Mouse (Mus musculus) thymus, adult 2 months (tissue): Measurements from ENCODE around the gene Trarg1. TPM values are rescaled to one million over a fixed set of nuclear protein-coding genes. Genes with fewer than 3 reads are reported as not detected.
A peak's percentile ranks its signal among the peaks of the same experiment; 100 is the strongest.
"Not testable (repeated sequence)": the region's sequence is repeated elsewhere in the genome, so short reads cannot be mapped to it uniquely, and the experiment has no call there.

ENCODE experiments used
- DNase-seq: peaks from one replicate; pipeline ENCODE4 v3.0.0; 2021
- H3K27ac ChIP-seq: fragments of 200-500 bp; 2 replicates; pipeline ENCODE4 v1.5.1; 2012; ENCODE audit warnings: low read length, control low read depth; ENCODE audit not compliant: control insufficient read depth, insufficient read depth
- H3K27me3 ChIP-seq: fragments of 200-500 bp; 2 replicates; pipeline ENCODE4 v1.6.1; 2012; ENCODE audit warnings: mild to moderate bottlenecking, low read length, moderate library complexity, mixed read lengths; ENCODE audit not compliant: control insufficient read depth, insufficient read depth
- H3K36me3 ChIP-seq: fragments of 200-500 bp; 2 replicates; pipeline ENCODE4 v1.6.1; 2012; ENCODE audit warnings: mild to moderate bottlenecking, low read length, moderate library complexity; ENCODE audit not compliant: control insufficient read depth, insufficient read depth
- H3K4me1 ChIP-seq: fragments of 200-500 bp; replicated peaks from 2 replicates; pipeline ENCODE4 v1.6.1; 2012; ENCODE audit warnings: low read length; ENCODE audit not compliant: control insufficient read depth, insufficient read depth
- H3K4me3 ChIP-seq: fragments of 200-500 bp; 2 replicates; pipeline ENCODE4 v1.5.1; 2012; ENCODE audit warnings: mild to moderate bottlenecking, low read length, control low read depth, moderate library complexity; ENCODE audit not compliant: control insufficient read depth, insufficient read depth
- CTCF ChIP-seq: fragments of 200-500 bp; IDR thresholded peaks from 2 replicates; pipeline ENCODE4 v1.5.1; 2012; ENCODE audit warnings: mild to moderate bottlenecking, control low read depth, low read length, moderate library complexity, borderline replicate concordance; ENCODE audit not compliant: control insufficient read depth, poor library complexity, insufficient read depth; ENCODE audit errors: extremely low read depth
- POLR2A ChIP-seq: fragments of 200-500 bp; IDR thresholded peaks from 2 replicates; pipeline ENCODE4 v1.6.1; 2012; ENCODE audit warnings: mild to moderate bottlenecking, low read length, control low read depth, moderate library complexity; ENCODE audit not compliant: control insufficient read depth, poor library complexity, insufficient read depth; ENCODE audit errors: extremely low read depth
- WGBS: fragments of 180-500 bp; shearing (Covaris S2); methylation state at CpG from one replicate; pipeline ENCODE4 v1.1.7; 2018; 5-methylcytosine and 5-hydroxymethylcytosine counted together
- polyA plus RNA-seq: library from polyadenylated mRNA; depleted of rRNA; stranded (reverse); fragments of >200 nt; gene quantifications from 2 replicates; pipeline ENCODE4 v1.2.3, GENCODE M21; 2012; rRNA removed

The Trarg1 gene
- polyA plus RNA-seq, result 2.8 and 3.4 TPM in 2 replicates

- not testable (repeated sequence) for DNase-seq, H3K36me3 ChIP-seq, H3K27me3 ChIP-seq, H3K27ac ChIP-seq, H3K4me1 ChIP-seq, H3K4me3 ChIP-seq
- WGBS, result 42% methylated on average over 7 of the region's 8 CpGs
Observed at GRCm38 (mm10) chr11:76679508-76679907, at the start of gene Trarg1. Gene Trarg1, plus strand, starts transcription at chr11:76679808.

DNA sequence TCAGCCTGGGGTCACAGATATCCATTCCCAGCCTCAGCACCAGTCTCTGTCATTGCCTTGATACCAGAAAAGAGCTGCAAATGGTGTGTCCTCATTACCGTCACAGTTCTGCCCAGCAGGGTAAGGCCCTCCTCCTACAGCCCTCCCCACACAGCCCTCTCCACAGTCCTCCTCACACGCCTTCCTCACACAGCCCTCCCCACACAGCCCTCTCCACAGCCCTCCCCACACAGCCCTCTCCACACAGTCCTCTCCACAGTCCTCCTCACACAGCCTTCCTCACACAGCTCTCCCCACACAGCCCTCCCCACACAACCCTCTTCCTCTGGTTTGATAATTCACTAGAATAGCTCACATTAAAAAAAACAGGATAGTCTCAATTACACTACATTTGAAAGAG is 49.6 kb upstream of the Trarg1 start:
- Histone ChIP-seq H3K4me1 (no peaks in the 10 kb centered on the region), H3K27me3 (no peaks in the 10 kb centered on the region), H3K4me3 (no peak overlapping the region), H3K36me3 (no peaks in the 10 kb centered on the region), H3K27ac (no peak overlapping the region)
- WGBS, result 39% methylated on average over 2 of the region's 2 CpGs
- TF ChIP-seq POLR2A (no peak), CTCF (no peak)
- no peak for DNase-seq

DNA sequence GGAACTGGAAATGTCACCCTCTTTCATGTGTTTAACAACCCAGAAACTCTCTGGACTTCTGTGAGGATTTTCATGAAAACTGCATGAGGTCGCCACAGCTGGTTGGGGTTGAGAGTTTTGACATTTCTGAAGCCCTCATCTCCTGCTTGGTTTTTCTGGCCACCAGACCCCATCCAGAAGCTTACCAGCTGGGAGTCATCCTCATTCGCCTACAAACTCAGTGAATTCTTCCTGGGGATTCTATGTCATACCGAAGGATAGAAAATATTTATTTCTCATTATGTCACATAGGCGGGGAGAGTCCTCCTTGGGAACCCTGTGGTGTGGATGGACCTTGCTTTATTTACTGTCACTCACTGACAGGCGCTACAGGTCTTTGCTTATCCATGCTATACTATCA is 49.1 kb upstream of the Trarg1 start:
- Histone ChIP-seq H3K4me1 (no peaks in the 10 kb centered on the region), H3K27me3 (no peaks in the 10 kb centered on the region), H3K27ac (no peak overlapping the region), H3K36me3 (no peaks in the 10 kb centered on the region), H3K4me3 (no peak overlapping the region)
- TF ChIP-seq CTCF, result no peak
- no peak for TF ChIP-seq POLR2A
- WGBS, result 95% methylated on average over 5 of the region's 5 CpGs
- DNase-seq, result no peak

- Histone ChIP-seq H3K4me3 (no peak overlapping the region), H3K27ac (no peak overlapping the region), H3K27me3 (no peaks in the 10 kb centered on the region), H3K36me3 (no peaks in the 10 kb centered on the region), H3K4me1 (no peaks in the 10 kb centered on the region)
- TF ChIP-seq POLR2A (no peak), CTCF (no peak)
- 95% methylated on average over 17 of the region's 17 CpGs for WGBS
- no peak for DNase-seq
Observed at GRCm38 (mm10) chr11:76639269-76639985, 40.2 kb upstream of the Trarg1 start.

DNA sequence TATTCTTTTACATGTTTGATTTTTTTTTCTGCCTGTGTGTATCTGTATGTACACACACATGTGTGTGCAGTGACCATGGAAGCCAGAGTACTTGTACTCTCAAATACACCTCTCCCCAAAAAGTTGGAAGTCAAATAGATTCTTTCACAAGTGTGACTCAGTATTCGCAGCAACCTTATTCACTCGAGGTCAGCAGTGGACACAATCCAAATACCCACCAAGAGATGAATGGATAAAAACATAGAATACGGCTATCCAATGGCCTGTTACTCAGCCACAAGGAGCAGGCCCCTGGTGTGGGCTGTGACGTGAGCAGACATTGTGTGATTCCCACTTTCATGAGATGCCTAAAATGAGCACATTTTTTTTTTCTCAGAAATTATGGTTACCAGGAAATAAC is 39.4 kb upstream of the Trarg1 start:
- WGBS, result 82% methylated on average over 4 of the region's 4 CpGs
- H3K36me3 ChIP-seq, result no peaks in the 10 kb centered on the region
- no peaks in the 10 kb centered on the region; the same call in 1 of the 2 replicates for H3K27me3 ChIP-seq
- H3K4me1 ChIP-seq, result no peaks in the 10 kb centered on the region; the same call in 1 of the 2 replicates
- DNase-seq, result no peak
- TF ChIP-seq CTCF (no peak), POLR2A (no peak)
- no peak overlapping the region for H3K27ac ChIP-seq
- no peak overlapping the region for H3K4me3 ChIP-seq

DNA sequence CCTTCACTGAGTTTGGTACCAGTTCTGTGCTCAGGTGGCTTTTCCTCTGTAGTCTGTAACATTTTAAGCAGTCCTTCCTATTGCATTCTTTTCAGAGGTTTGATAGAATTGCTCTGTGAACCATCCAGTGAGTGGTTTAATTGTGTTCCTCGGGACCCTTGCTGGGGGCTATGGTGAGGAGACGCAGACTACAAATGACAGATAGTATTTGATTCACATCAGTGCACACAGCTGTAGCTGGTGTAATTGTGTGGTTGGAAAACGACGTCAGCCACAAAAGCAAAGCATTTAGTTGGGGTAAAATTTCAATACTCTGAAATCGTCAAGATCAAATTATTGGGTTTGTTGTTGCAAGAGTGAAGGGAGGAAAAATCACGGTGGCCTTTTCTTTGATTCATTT is 35.4 kb upstream of the Trarg1 start:
- whole genome bisulfite sequencing, result 90% methylated on average over 6 of the region's 6 CpGs
- H3K27me3 ChIP-seq, result no peaks in the 10 kb centered on the region; the same call in 1 of the 2 replicates
- no peak overlapping the region for H3K4me3 ChIP-seq
- no peak for DNase-seq
- H3K36me3 ChIP-seq, result no peaks in the 10 kb centered on the region
- no peak for TF ChIP-seq POLR2A
- TF ChIP-seq CTCF, result no peak
- no peaks in the 10 kb centered on the region; the same call in 1 of the 2 replicates for H3K4me1 ChIP-seq
- H3K27ac ChIP-seq, result no peak overlapping the region

DNA sequence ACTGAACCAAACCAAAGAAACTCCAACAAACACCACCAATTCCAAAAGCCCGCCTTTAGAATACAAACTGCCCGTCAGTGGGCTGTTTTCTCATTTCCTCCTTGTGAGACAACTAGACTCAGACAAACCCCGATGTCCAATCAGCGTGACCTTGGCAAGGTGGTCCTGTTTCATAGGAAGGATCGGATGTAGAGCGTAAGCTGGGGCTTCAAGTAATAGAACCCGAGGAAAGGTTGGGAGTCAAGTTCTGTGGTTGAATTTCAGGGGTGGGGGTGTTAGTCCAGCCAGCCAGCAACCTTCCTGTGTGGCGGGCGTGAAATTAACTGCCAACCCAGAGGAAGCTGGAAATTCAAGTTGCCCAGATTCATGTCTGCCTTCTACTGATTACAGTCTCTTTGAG is 34.6 kb upstream of the Trarg1 start:
- H3K27me3 ChIP-seq, result no peaks in the 10 kb centered on the region; the same call in 1 of the 2 replicates
- 19% methylated on average over 9 of the region's 9 CpGs for WGBS

DNA sequence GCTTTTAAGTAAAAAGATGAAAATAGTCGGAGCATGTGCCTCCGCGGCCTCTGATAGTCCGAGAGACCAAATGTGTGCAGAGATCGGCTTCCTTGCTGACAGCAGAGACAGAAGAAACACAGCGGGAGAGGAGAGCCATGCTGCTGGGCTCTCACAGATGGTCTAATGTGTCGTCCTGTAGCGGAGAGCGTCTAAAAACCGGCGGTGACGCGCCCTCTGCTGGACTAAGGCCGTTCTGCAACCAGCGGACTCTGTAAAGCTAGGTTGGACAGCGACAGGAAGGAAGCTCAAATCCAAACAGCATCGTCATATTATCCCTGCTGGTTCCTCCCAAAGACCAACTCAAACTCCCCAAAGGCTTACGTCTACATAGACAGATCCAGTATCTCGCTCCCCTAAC is 33.7 kb upstream of the Trarg1 start:
- TF ChIP-seq CTCF (peak; percentile 94), POLR2A (no peak)
- Histone ChIP-seq H3K36me3 (no peaks in the 10 kb centered on the region), H3K27ac (no peak overlapping the region), H3K4me3 (peak overlapping the region; percentile 12; the same call in 1 of the 2 replicates), H3K4me1 (no peaks in the 10 kb centered on the region; the same call in 1 of the 2 replicates), H3K27me3 (no peaks in the 10 kb centered on the region; the same call in 1 of the 2 replicates)
- under 1% methylated on average over 19 of the region's 19 CpGs for WGBS
- peak; percentile 87 for DNase-seq

More for the DNA sequence above, 34.6 kb upstream of the Trarg1 start:
- Histone ChIP-seq H3K27ac (no peak overlapping the region), H3K4me1 (no peaks in the 10 kb centered on the region; the same call in 1 of the 2 replicates), H3K36me3 (no peaks in the 10 kb centered on the region), H3K4me3 (no peak overlapping the region)
- no peak for DNase-seq
- no peak for TF ChIP-seq POLR2A
